Mouse (Mus musculus): Measurements from ENCODE around the gene Lag3. TPM values are rescaled to one million over a fixed set of nuclear protein-coding genes. Genes with fewer than 3 reads are reported as not detected.

Gene Lag3
- total RNA-seq, 2 experiments from 2014 or later = 0.51 to 2.7 TPM

DNA sequence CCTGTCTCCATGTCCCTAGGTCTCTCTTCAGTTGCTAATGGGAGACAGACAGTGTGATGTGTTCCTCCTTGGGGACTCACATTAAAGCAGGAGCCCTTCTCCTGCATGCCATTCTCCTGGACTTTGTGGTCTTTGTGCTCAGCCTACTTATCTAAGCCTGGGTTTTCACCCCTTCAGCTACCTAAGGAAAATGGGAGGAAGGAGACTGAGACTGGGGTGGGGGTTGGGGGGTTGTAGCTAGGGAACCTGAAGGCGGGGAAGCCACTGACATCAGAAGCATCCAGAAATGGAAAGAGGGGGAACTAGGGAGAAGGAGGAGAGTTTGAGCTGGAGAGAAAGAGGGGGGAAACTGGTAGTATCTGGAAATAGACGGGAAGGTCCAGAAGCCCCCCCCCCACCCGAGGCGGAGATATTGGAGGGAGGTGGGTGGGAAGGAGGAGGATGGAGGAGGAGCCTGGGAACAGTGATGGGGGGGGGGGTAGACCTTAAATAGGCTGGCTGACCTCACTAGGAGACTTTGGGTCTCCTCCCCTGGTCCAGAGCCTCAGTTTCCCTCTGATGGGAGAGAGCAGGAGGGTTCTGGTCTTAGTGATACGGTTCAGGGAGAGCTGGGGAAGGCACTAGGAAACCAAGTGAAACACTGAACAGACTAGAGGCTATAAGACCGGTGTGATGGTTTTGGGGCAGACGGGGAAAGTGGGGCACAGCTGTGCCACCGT, 48.9 kb downstream of the Lag3 start:
- ATAC-seq (replicated peaks; ENCODE audit: low FRiP score, poor library complexity, severe bottlenecking) = no peak

DNA sequence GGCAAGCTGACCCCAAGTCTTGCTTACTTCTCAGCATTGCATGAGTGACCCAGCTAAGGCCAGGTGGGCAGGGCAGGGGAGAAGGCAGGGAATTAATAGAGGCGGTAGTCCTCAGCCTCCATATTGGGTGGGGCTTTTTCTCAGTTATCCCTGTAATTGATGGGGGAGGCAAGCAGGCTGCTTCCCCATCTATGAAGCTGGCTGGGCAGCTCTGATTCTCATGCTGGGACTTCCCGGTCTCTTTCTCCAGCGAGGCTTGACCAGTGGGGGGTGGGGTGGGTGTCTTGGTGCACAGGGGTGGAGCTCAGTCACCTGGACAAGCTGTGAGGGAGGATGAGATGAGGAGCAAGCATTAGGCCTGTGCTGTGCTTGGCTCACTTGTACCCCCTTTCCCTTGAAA, 49.7 kb downstream of the Lag3 start:
- ATAC-seq (replicated peaks; ENCODE audit: low FRiP score, poor library complexity, severe bottlenecking) = no peak

DNA sequence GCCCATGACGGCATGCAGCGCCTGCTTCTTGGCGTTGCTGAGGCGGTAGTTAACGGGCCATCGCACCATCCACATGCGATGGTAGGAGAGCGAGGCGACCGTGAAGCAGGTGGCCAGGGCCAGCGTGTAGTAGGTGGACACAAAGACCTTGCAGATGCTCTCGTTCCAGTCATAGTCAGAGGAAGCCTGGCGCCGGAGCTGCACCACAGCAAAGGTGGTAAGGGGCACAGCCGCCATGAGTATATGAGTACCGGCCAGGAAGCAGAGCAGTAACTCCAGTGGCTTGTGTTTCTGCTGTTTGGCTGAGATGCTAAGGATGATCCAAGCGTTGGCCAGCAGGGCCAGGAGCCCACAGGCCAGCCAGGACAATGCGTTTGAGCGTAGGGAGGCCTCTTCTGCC, 50.2 kb downstream of the Lag3 start:
- no peak for ATAC-seq (replicated peaks; ENCODE audit: low FRiP score, poor library complexity, severe bottlenecking)

DNA sequence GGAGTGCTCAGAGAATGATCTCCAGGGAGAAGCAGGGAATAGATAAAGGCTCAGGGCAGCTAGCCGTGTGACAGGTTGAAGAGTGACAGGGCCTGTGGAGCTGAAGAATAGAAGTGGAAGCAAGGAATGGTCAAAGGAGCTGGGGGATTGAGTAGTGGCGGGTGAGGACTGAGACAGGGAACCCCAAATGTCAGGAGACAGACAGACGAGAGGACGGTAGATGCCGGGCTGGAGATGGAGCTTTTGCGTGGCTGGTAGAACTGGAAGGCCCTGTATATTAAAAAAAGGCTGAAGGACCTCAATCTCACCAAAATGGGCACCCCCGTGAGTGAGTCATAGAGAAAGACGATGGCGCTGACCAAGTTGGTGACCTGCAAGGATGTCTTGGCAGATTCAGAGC, 51.0 kb downstream of the Lag3 start:
- ATAC-seq (replicated peaks; ENCODE audit: low FRiP score, poor library complexity, severe bottlenecking) = no peak

DNA sequence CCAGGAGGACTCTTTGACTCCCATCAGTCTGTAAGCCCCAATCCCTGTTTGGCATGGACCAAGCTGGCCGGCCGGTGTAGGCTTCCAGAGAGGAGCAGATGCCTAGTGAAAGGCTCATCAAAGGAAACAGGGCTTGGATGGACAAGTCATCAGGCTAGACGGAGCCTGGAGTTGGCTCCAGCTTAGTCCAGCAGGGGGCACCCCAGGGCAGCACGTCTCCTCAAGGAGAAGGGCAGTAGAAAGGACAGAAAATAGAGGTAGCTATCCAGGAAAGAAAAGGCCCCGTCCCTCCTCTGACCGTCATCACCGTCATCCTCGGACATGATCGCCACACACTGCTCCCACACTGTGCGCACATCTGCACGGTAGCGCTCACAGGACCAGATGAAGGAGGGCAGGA, 51.8 kb downstream of the Lag3 start:
- peak; percentile 67; the same call in 1 of the 2 replicates for ATAC-seq (replicated peaks; ENCODE audit: low FRiP score, poor library complexity, severe bottlenecking)

DNA sequence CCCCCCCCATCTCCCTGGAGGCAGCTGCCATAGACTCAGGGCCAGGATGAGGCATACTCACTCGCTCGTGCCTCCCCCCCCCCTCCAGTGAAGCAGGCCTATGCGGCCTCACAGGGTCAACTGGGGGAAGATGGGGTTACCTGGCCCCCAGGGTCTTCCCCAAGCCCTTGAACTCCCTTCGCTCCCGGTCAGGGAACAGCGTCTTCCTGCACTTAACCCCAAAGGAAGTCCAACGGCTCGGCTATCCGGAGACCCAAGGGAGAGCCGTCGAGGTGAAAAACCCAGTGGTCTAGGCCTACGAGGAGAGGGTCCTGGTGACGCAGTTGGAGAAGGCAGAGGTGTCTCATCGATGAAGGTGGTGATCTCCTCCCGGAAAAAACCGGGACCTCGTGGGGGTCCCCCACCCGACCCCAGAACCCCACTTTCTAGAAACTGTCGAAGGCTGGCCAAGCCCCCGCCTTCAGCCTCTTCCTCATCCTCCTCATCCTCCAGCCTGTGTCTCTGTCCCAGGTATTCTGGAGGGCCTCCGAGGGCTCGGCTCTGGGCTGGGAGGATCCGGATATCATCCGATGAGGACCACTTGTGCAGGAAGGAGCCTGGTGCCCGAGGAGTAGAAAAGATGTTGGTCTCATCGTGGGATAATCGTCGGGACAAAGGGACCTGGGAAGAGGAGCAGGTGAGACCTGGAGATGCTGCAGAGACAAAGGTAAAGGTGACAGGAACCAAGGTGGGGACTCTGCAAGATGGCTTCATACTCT, 52.8 kb downstream of the Lag3 start:
- ATAC-seq (replicated peaks; ENCODE audit: low FRiP score, poor library complexity, severe bottlenecking) = no peak

DNA sequence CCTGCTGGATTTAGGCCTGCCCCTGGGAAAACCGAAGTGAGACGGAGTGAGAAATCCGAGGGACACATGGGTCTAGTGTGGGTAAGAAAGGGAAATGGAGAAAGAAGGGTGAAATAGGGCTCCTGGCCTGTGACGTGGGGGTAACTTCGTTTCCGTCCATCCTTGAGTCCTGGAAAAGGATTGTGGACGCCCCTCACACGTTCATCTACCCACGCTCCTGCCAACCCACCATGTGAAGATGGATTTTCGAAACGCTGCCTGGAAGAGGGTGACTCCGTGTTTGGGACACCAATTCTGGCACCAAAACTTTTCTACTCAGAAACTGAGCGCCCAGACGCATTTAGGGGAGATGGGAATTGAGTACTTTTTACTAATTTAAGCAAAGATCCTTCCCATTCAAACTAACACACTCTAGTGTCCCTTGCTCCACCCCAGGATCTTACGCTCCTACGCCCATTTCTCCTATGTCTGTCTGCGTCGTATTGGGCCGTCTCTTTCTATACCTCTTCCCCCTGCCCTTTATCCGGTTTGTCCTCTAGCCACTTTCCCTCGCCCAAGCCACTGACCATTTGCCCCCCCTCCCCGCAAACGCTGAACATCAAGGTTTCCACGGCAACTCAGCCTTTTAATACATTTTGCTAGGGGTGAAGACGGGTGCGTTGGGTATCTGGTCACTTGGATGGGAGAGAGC, 53.5 kb downstream of the Lag3 start:
- no peak for ATAC-seq (replicated peaks; ENCODE audit: low FRiP score, poor library complexity, severe bottlenecking)

DNA sequence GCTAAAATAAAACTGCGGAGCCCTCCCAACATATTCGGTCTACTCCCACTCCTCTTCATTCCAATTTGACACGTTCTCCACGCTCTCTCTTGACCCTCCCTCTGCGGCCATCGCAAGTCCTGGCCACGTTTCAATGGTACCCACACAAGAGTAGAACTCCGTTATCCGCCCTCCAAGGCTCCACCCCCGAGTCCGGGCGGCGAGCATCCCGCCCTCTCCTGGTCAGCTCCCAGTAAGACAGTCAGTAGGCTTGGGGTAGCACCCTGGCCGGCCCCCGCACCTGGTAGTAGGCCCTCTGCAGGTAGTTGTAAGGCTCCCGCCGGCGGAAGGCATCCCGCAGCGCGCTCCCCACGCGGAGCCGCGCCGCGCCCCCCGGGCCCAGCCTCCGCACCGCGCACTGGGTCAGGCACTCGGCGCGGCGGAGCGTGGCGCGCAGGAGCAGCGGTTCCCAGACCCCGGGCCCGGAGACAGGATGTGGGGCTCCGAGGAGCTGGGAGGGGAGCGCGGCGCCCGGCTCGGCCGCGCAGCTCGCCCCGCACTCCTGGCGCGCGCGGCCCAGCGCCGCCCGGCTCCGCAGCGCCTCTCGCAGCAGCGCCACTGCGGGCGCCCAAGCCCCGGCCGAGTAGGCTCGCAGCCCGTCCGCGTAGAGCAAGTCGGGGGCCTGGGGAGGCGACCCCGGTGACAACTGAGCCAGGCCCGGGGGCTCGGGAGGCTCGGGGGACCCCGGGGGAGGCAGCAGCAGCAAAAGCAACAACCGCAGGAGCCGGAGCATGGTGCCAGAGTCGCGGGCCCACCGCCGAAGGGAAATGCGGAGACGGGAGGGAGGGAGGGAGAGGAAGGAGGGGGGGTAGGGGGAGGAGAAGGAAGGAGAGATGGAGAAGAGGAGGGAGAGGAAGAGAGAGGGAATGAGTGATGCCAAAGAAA, 54.3 kb downstream of the Lag3 start, which contains the start of gene P3h3:
TSS of gene P3h3 (minus strand) at position 837 of the 924 bp plus-strand sequence.
- no peak for ATAC-seq (replicated peaks; ENCODE audit: low FRiP score, poor library complexity, severe bottlenecking)

DNA sequence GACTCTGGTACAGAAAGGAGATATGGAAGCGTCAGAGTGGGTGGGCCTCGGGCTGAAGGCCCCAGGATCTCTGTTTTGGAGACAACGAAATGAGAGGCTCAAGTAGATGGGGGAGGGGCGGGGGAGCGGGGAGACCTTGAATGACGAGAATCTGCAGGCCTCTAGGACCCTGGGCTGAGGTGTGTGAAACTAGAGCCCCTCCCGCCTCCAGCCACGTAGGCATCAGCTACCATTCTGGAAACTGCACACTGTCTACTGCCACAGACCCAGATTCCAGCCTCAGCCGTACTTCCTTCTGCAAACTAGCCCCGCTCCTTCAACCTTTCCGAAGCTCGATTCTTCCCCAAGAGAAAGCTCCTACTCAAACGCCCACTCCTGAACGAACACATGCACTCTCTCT, 55.2 kb downstream of the Lag3 start:
- no peak for ATAC-seq (replicated peaks; ENCODE audit: low FRiP score, poor library complexity, severe bottlenecking)

DNA sequence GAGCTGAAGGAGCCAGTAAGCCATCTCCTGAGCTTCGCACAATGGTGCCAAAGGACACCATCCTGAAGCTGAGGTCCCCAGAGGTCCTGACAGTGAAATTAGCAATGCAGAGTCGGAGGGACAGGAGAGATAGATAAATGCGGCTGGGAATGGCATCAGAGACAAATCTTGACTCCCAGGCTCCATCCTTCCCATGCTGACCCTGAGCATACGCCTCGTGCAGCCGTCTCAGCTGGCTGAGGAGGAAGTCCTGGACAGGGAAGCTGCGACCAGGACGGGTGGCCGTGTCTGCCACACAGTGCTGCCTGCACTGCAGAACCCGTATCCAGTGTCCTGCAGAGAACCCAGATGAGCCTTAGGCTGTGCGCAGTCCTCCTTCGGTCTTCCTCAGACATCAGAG, 56.9 kb downstream of the Lag3 start:
- no peak for ATAC-seq (replicated peaks; ENCODE audit: low FRiP score, poor library complexity, severe bottlenecking)

Other genes starting within 250 kb of the Lag3 start
- 118 and 141 TPM in 2 replicates for gene Lpcat3, start 248.7 kb downstream of the Lag3 start, total RNA-seq (2015; ENCODE audit: low replicate concordance)
- 81.5 and 135 TPM in 2 replicates for gene Lpcat3, start 248.7 kb downstream of the Lag3 start, total RNA-seq (2017; ENCODE audit: low replicate concordance)
- gene Emg1, start 199.5 kb downstream of the Lag3 start, total RNA-seq (2015; ENCODE audit: low replicate concordance) = 65.1 and 66.0 TPM in 2 replicates
- gene Emg1, start 199.5 kb downstream of the Lag3 start, total RNA-seq (2017; ENCODE audit: low replicate concordance) = 35.8 and 37.2 TPM in 2 replicates
- 44.2 and 79.4 TPM in 2 replicates for gene Phb2, start 199.4 kb downstream of the Lag3 start, total RNA-seq (2015; ENCODE audit: low replicate concordance)
- gene Phb2, start 199.4 kb downstream of the Lag3 start, total RNA-seq (2017; ENCODE audit: low replicate concordance) = 70.3 and 70.7 TPM in 2 replicates
- gene Ptpn6, start 173.0 kb downstream of the Lag3 start, total RNA-seq (2015; ENCODE audit: low replicate concordance) = 57.8 and 60.2 TPM in 2 replicates
- 142 and 156 TPM in 2 replicates for gene Ptpn6, start 173.0 kb downstream of the Lag3 start, total RNA-seq (2017; ENCODE audit: low replicate concordance)
- gene Grcc10, start 170.3 kb downstream of the Lag3 start, total RNA-seq (2015; ENCODE audit: low replicate concordance) = 33.6 and 64.9 TPM in 2 replicates
- 7.5 and 16.9 TPM in 2 replicates for gene Grcc10, start 170.3 kb downstream of the Lag3 start, total RNA-seq (2017; ENCODE audit: low replicate concordance)
- not detected in 2 replicates for gene Gm45234, start 155.7 kb downstream of the Lag3 start, total RNA-seq (2015; ENCODE audit: low replicate concordance)
- gene Gm45234, start 155.7 kb downstream of the Lag3 start, total RNA-seq (2017; ENCODE audit: low replicate concordance) = 0.56 TPM in 1 of 2 replicates, not detected in the other
- gene Atn1, start 155.2 kb downstream of the Lag3 start, total RNA-seq (2015; ENCODE audit: low replicate concordance) = 10.0 and 11.7 TPM in 2 replicates
- 0.94 and 2.0 TPM in 2 replicates for gene Atn1, start 155.2 kb downstream of the Lag3 start, total RNA-seq (2017; ENCODE audit: low replicate concordance)
- not detected in 2 replicates for gene Eno2, start 142.0 kb downstream of the Lag3 start, total RNA-seq (2015; ENCODE audit: low replicate concordance)
- gene Eno2, start 142.0 kb downstream of the Lag3 start, total RNA-seq (2017; ENCODE audit: low replicate concordance) = not detected in 2 replicates
- not detected in 2 replicates for gene Lrrc23, start 132.0 kb downstream of the Lag3 start, total RNA-seq (2015; ENCODE audit: low replicate concordance)
- not detected in 2 replicates for gene Lrrc23, start 132.0 kb downstream of the Lag3 start, total RNA-seq (2017; ENCODE audit: low replicate concordance)
- 0.58 TPM in 1 of 2 replicates, not detected in the other for gene Spsb2, start 103.0 kb downstream of the Lag3 start, total RNA-seq (2015; ENCODE audit: low replicate concordance)
- gene Spsb2, start 103.0 kb downstream of the Lag3 start, total RNA-seq (2017; ENCODE audit: low replicate concordance) = 2.6 and 4.3 TPM in 2 replicates
- 37.3 and 44.3 TPM in 2 replicates for gene Tpi1, start 97.4 kb downstream of the Lag3 start, total RNA-seq (2015; ENCODE audit: low replicate concordance)
- 30.0 and 31.0 TPM in 2 replicates for gene Tpi1, start 97.4 kb downstream of the Lag3 start, total RNA-seq (2017; ENCODE audit: low replicate concordance)
- 10.0 and 34.6 TPM in 2 replicates for gene Usp5, start 82.2 kb downstream of the Lag3 start, total RNA-seq (2015; ENCODE audit: low replicate concordance)
- gene Usp5, start 82.2 kb downstream of the Lag3 start, total RNA-seq (2017; ENCODE audit: low replicate concordance) = 22.0 and 29.6 TPM in 2 replicates
- 65.8 and 68.0 TPM in 2 replicates for gene Cdca3, start 82.2 kb downstream of the Lag3 start, total RNA-seq (2015; ENCODE audit: low replicate concordance)
- gene Cdca3, start 82.2 kb downstream of the Lag3 start, total RNA-seq (2017; ENCODE audit: low replicate concordance) = 58.5 and 73.8 TPM in 2 replicates
- gene Gnb3, start 71.4 kb downstream of the Lag3 start, total RNA-seq (2015; ENCODE audit: low replicate concordance) = not detected in 2 replicates
- gene Gnb3, start 71.4 kb downstream of the Lag3 start, total RNA-seq (2017; ENCODE audit: low replicate concordance) = not detected in 2 replicates
- not detected in 2 replicates for gene P3h3, start 54.0 kb downstream of the Lag3 start, total RNA-seq (2015; ENCODE audit: low replicate concordance)
- 1.1 and 1.2 TPM in 2 replicates for gene P3h3, start 54.0 kb downstream of the Lag3 start, total RNA-seq (2017; ENCODE audit: low replicate concordance)
- not detected in 2 replicates for gene Gpr162, start 47.7 kb downstream of the Lag3 start, total RNA-seq (2015; ENCODE audit: low replicate concordance)
- not detected in 2 replicates for gene Gpr162, start 47.7 kb downstream of the Lag3 start, total RNA-seq (2017; ENCODE audit: low replicate concordance)
- gene Cd4, start 23.5 kb downstream of the Lag3 start, total RNA-seq (2015; ENCODE audit: low replicate concordance) = 6.3 and 6.9 TPM in 2 replicates
- 0.70 and 0.94 TPM in 2 replicates for gene Cd4, start 23.5 kb downstream of the Lag3 start, total RNA-seq (2017; ENCODE audit: low replicate concordance)
- gene Ptms, start 8.4 kb upstream of the Lag3 start, total RNA-seq (2015; ENCODE audit: low replicate concordance) = 26.1 and 31.3 TPM in 2 replicates
- gene Ptms, start 8.4 kb upstream of the Lag3 start, total RNA-seq (2017; ENCODE audit: low replicate concordance) = 12.0 and 21.8 TPM in 2 replicates
- gene Mlf2, start 19.7 kb upstream of the Lag3 start, total RNA-seq (2015; ENCODE audit: low replicate concordance) = 11.7 and 13.4 TPM in 2 replicates
- gene Mlf2, start 19.7 kb upstream of the Lag3 start, total RNA-seq (2017; ENCODE audit: low replicate concordance) = 14.1 and 20.7 TPM in 2 replicates
- gene Cops7a, start 53.8 kb upstream of the Lag3 start, total RNA-seq (2015; ENCODE audit: low replicate concordance) = 10.2 and 16.5 TPM in 2 replicates
- 5.6 and 7.7 TPM in 2 replicates for gene Cops7a, start 53.8 kb upstream of the Lag3 start, total RNA-seq (2017; ENCODE audit: low replicate concordance)
- not detected in 2 replicates for gene Pianp, start 85.0 kb upstream of the Lag3 start, total RNA-seq (2015; ENCODE audit: low replicate concordance)
- not detected in 2 replicates for gene Pianp, start 85.0 kb upstream of the Lag3 start, total RNA-seq (2017; ENCODE audit: low replicate concordance)
- 20.8 and 25.9 TPM in 2 replicates for gene Zfp384, start 97.4 kb upstream of the Lag3 start, total RNA-seq (2015; ENCODE audit: low replicate concordance)
- 9.8 and 12.3 TPM in 2 replicates for gene Zfp384, start 97.4 kb upstream of the Lag3 start, total RNA-seq (2017; ENCODE audit: low replicate concordance)
- 7.1 and 7.9 TPM in 2 replicates for gene Ing4, start 128.1 kb upstream of the Lag3 start, total RNA-seq (2015; ENCODE audit: low replicate concordance)
- 27.7 and 35.7 TPM in 2 replicates for gene Ing4, start 128.1 kb upstream of the Lag3 start, total RNA-seq (2017; ENCODE audit: low replicate concordance)
- gene Acrbp, start 138.0 kb upstream of the Lag3 start, total RNA-seq (2015; ENCODE audit: low replicate concordance) = 3.3 TPM in 1 of 2 replicates, not detected in the other
- gene Acrbp, start 138.0 kb upstream of the Lag3 start, total RNA-seq (2017; ENCODE audit: low replicate concordance) = 7.0 and 11.6 TPM in 2 replicates
- 3.1 TPM in 1 of 2 replicates, not detected in the other for gene Lpar5, start 156.2 kb upstream of the Lag3 start, total RNA-seq (2015; ENCODE audit: low replicate concordance)
- 0.60 TPM in 1 of 2 replicates, not detected in the other for gene Lpar5, start 156.2 kb upstream of the Lag3 start, total RNA-seq (2017; ENCODE audit: low replicate concordance)
- 31.8 and 50.0 TPM in 2 replicates for gene Chd4, start 184.3 kb upstream of the Lag3 start, total RNA-seq (2015; ENCODE audit: low replicate concordance)
- gene Chd4, start 184.3 kb upstream of the Lag3 start, total RNA-seq (2017; ENCODE audit: low replicate concordance) = 70.6 and 102 TPM in 2 replicates
- gene Nop2, start 220.2 kb upstream of the Lag3 start, total RNA-seq (2015; ENCODE audit: low replicate concordance) = 4.8 and 6.7 TPM in 2 replicates
- gene Nop2, start 220.2 kb upstream of the Lag3 start, total RNA-seq (2017; ENCODE audit: low replicate concordance) = 10.5 and 11.8 TPM in 2 replicates
- gene Iffo1, start 233.5 kb upstream of the Lag3 start, total RNA-seq (2015; ENCODE audit: low replicate concordance) = 3.1 and 6.9 TPM in 2 replicates
- gene Iffo1, start 233.5 kb upstream of the Lag3 start, total RNA-seq (2017; ENCODE audit: low replicate concordance) = 2.2 and 10.9 TPM in 2 replicates